Mouse (Mus musculus) left cerebral cortex, adult 11 months (tissue): ENCODE results near the gene Engase.

Source experiments
- DNase-seq: peaks from one replicate; pipeline ENCODE4 v3.0.0; 2022; ENCODE audit warnings: low spot score

Gene Engase

GRCm38 (mm10) chr11:118476396-118477373 is at the start of gene Engase:
TSS of gene Engase (plus strand) at chr11:118476829.
- DNase-seq = peak; percentile 94

DNA sequence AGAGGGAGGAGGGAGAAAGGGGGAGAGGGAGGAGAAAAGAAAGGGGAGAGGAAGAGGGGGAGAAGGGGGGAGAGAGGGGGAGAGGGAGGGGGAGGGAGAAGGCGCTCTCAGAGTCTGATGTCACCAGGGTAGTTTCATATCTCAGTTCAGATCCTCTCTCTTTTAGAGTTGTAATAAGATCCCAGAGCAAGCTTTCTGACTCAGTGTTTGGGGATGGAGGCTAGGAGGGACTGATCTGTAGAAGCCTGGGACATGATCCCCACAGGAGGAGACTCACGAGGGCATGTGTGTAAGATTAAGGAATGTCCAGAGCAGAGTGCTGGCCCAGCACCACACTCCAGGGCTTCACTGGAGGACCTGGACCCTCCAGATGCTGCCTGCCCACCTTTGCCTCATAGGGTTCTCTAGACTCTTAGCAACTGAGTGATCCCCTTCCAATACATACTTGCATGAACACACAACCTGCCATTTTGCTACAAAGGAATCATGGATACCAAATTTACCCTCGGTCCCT is 49.3 kb upstream of the Engase start:
- no peak for DNase-seq

DNA sequence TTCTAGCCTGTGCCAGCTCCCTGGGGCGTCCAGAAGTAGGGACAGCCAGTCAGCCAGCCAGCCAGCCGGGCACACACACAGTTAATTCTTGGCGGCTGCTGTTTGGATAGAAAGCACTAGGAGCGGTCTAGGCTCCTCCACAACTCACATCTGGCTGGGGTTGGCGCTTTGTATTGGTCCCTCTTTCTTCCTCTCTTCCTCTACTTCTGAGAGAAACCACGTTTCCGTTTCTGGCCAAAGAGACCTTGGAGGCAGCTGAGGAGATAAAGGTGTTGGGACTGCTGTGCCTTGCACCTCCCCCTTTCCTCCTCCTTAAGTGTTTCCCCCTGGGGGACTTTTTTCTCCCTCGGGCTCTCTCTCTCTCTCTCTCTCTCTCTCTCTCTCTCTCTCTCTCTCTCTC is 48.6 kb upstream of the Engase start, which contains the start of gene C1qtnf1:
TSS of gene C1qtnf1 (plus strand) at position 218 of the 400 bp plus-strand sequence.
- DNase-seq = no peak

DNA sequence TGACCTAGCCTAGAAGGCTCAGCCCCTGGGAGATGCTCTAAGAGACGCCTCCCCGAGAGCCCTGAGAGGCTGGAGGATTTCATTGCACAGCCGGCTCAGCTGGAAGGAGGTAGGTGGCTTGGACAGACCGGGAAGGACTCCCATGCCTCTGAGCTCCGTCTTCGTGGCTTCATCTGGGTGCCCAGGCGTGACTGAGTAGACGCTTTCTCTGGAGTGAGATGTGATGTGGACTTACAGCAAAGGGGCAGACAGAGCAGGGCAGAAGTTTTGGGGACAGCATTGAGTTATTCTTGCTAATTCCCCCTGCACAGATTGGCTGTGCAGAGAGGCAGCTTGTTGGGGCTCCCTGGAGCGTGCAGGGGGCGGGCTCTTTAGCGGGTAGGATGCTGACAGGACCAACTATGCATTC is 48.2 kb upstream of the Engase start:
- DNase-seq = no peak

DNA sequence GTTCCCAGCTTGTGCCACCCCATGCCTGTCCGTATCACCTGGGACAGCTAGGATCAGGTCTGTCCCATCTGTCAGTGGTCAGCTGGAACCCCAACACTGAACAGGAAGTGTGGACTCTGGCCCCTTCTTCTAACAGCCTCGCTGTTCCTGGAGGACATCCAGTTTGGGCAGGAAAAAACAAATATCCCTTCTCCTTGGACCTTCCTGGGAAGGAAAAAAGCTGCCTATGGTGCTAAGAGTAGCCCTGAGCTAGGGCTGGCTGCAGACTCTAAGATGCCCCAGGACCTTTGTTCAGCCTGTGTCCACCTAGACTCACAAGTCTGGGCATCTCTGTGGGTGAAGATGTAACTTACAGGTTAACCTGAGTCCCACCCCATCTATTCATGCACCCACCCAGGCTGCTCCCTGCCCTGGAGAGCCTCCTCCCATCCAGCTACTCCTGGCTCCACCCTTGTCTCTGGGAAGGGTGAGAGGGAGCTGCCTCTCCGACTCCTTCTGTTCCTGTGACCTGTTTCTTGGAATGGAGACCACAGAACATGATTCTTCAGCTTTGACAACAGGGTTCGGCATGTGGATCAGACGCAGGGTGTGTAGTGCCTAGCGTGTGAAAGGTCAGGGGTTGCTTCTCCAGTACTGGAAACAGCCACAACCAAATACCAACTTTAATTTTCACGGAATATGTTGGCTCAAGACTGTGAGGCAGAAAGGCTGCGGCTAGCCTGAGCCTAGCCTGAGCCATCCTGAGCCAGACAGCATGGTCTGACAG is 47.5 kb upstream of the Engase start:
- DNase-seq = no peak

DNA sequence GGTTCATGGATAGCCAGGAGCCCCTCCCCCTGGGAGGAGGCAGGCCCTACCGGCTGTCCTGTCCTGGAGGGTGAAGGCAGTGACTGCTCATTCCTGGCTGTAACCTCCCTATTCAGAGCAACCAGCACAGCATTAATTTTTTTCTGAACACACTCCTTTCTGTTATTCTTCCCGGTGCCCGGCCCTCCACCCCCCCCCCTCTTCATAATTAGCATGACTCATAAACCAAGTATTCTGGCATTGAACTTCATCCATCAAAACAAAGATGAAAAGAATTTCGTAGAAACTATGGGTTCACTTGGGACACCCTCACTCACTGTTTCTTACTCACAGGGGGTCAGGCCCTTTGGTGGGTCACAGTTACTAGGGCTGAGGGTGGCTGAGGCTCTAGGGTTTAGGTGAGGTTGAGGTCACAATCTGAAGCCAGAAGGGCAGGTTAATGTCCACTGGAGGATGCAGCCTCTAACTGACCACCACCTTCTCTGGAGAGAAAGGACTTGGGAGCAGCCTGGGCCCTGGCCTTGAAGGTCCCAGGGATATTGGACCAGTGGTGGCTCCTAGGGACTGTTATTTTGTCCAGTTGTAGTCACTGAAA is 46.2 kb upstream of the Engase start:
- DNase-seq = no peak

DNA sequence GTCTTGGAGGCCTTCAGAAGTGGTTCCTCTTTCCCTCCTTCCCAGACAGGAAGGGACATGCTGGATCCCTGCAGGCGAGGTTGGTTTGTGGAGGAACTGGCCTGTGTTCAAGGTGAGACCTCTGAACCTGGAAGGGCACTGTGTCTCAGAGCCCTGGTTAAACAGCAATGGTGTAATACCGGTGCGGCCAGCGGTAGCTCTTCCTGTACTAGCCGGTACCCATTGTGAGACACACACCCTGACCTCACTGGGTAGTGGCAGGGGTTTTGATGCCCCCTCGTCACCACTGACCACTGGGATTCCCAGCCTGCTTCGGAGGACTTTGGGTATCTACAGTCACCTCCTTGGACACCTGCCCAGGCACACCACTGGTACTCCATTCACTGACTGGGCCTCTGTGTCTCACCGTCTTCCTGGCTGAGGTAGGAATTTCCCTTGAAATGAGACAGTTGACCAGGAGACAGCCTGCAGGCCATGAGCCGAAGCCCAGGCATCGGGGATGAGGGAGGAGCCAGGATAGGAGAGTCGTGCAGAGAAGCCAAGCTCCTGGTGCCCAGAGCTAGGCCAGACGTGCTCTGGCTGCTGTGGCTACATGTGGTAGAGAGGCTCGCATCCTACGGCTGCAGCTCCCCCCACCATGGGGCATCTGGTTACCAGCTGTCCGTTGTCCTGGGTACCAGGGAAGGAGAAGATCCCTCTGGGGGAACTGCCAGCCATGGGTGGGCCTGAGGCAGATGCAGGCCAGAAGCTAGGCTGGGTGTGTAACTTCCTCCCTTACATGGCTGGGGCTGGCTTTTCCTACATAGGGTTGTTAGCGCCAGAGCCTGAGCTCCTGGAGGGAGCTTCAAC is 45.3 kb upstream of the Engase start:
- no peak for DNase-seq

- no peak for DNase-seq
Measured at GRCm38 (mm10) chr11:118433398-118433868, 43.2 kb upstream of the Engase start.

- no peak for DNase-seq
Measured at GRCm38 (mm10) chr11:118434093-118434492, 42.5 kb upstream of the Engase start.

GRCm38 (mm10) chr11:118436471-118436935 is 40.1 kb upstream of the Engase start:
- DNase-seq = no peak

GRCm38 (mm10) chr11:118438665-118439414 is 37.8 kb upstream of the Engase start:
- DNase-seq = no peak

- no peak for DNase-seq
Measured at GRCm38 (mm10) chr11:118442691-118443090, 33.9 kb upstream of the Engase start.

DNA sequence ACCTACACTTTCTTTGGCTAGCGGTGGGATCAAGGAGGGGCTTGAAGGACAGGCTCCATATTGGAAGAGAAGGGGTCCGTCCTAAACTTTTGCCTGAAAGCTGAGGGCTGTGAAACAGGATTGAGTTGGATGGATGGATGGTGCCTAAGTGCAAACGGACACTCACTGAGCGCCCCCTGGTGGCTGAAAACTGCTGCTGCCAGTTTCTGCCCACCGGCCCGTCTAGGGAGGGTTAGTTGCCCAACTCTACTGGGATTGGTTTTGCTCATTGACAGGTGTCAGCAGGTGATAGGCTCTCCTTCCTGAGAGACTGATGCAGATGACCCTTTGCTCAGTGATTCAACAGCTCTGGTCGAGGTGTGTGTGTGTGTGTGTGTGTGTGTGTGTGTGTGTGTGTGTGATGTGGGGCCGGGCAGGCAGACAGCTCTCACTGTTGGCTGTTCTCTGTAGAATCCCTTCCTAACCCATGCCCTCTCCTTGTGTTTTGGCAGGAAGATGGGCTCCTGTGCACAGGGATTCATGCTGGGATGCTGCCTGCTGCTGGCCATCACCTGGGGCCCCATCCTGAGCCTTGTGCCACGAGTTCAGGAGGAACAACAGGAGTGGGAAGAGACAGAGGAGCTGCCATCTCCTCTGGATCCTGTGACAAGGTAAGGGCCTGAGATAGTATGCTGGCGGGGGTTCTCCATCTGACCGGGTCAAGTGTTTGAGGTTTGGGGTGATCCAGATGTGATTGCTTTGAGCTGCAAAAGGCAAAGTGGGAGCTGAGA is 33.2 kb upstream of the Engase start:
- no peak for DNase-seq

GRCm38 (mm10) chr11:118445843-118446242 is 30.8 kb upstream of the Engase start:
- no peak for DNase-seq

- no peak for DNase-seq
Measured at GRCm38 (mm10) chr11:118447346-118447745, 29.3 kb upstream of the Engase start.

DNA sequence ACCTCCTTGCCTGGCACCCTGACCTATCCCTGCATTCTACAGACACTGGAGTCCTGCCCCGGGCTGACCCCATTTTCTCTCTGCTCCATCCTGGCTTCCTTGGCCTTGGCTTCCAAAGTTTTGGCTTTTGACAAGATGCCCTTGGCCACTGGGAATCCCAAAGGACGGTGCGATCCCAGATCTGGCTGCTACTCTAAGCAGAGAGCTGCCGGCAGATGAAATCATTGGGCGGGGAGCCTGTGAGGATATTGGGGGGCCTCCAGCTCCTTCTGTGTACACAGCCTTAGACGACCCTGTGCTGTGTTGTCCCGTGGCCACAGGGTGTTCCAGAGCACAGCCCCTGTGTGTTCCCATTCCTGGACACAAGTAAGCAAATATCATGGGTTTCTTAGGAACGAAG is 28.2 kb upstream of the Engase start:
- DNase-seq = no peak

GRCm38 (mm10) chr11:118451211-118451610 is 25.4 kb upstream of the Engase start:
- DNase-seq = no peak

DNA sequence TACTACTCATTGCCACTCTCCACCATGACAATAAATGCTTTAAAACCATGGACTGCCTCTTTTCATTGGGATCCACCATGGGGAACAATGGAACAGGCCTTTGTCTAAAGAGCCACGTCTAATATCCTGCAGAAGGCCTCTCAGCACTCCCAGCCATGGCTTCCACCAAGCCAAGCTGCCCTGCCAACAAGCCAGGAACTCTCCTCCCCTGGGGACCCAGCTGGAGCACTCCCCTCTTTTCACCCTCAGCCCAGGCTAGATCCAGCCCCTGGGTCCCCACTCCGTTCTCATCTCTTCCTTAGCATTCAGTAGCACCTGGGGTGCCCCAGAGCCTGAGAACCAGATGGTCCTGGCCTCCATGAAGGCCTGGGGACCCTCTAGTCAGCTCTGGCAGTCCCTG is 23.7 kb upstream of the Engase start:
- DNase-seq = no peak

- DNase-seq = no peak
Measured at GRCm38 (mm10) chr11:118453886-118454671, 22.6 kb upstream of the Engase start.
